Mouse (Mus musculus): ENCODE results near the gene Zdhhc18. TPM values are rescaled to one million over a fixed set of nuclear protein-coding genes. Genes with fewer than 3 reads are reported as not detected.

Gene Zdhhc18
- total RNA-seq, 4 experiments from 2014 or later: 17.9 to 39.5 (median 29.0) TPM

DNA sequence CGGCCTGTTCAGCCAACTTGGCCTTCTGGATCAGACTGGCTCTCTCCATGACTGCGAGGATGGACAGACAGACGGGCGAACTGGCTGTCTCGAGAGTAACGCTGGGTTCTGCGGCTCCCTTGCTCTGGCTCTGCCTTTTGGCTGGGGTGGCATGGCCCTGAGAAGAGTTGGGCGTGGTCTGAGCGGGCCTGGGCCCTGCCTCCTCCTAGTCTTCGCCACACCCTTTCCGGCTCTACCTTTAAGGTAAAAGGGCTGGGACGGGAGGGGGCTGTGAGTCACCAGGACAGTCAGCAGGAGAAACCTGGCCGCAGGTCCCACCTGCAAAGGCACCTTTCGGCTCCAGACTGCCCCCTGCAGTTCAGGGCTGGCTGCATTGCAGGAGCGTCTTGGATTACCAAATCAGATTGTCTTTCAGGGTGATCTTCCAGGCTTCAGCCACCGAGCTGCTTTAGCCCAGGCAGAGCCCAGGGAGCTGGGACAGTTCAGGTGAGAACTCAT, 48.2 kb downstream of the Zdhhc18 start, which contains the start of gene Sfn:
Gene Sfn (minus strand): TSS at position 448 of the 498 bp plus-strand sequence.
- DNase-seq: no peak

DNA sequence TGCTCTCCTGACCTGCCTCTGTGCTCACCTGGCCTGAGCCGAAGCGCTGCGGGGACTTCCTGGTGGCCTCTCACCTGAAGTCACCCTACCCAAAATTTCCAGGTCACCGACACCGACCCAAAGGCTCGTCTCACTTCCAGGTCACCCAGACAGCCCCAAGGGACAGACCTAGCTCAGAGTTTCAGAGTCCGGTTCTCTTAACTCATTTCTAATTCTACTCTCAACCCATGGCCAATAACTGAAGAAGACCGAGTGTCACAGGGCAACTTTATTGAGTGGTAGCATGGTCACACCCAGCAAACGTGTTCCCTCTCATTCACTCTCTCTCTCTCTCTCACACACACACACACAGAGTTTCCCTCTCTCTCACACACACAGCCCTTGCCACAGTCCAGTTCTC, 49.6 kb downstream of the Zdhhc18 start:
- no peak for DNase-seq

DNA sequence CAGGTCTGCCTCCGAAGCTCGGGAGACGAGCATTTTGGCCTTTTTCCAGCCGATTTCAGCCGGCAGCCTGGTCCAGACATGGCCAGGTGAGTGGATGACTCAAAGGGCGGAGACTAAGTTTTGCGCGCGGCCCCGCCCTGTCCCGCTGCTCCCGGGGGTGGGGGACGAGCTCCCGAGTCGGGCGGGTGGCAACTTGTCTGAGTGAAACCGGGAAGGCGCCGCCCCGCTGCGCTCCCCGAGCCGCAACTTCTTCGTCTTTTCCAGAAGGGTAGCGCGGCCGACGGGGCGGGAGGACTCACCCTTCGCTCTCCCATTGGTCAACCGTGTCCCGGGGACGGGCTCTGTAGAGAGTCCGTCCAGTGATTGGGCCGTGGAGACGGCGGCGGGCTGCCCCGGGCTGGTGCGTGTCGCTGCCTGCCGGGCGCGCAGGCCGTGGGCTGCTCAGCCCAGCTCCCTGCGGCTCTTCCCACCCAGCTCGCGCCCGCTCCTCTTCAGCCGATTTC, 50.3 kb downstream of the Zdhhc18 start:
- peak; percentile 91 for DNase-seq

DNA sequence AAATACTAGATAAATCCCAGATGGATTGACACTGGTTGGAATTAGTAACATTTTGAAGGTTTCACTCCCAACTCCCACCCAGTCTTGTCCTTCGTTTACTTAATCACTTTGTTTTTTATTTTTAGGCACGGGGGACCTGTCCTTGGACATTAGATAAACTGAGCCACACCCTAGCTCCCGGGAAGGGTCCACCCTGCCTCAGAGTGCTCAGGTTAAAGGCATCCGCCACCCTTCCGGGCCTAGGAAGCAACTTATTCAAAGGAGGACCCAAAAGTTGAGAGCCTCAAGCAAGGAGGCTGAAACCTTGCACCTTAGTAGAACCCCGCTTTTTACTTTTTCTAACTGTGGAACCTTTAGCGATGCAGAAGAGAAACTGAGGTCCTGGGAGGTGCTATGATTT, 50.8 kb downstream of the Zdhhc18 start:
- DNase-seq: no peak

DNA sequence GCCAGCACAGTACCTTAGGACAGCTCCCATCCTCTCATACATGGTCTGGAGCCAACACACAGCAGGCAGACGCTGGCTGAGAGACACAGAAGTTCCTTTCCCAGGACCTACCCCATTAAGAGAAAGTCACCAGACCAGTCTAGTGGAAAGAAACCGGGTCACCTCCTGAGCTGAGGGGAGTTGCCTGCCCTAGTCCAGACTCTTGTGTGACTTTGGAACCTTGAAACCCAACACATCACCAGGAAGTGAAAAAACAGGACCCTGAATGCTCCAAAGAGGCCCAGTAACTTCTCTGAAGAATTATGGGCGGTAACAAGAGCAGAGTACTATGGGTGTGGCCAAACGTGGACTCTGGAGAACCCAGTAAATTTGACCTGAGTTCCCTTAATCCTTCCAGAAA, 51.3 kb downstream of the Zdhhc18 start:
- no peak for DNase-seq

DNA sequence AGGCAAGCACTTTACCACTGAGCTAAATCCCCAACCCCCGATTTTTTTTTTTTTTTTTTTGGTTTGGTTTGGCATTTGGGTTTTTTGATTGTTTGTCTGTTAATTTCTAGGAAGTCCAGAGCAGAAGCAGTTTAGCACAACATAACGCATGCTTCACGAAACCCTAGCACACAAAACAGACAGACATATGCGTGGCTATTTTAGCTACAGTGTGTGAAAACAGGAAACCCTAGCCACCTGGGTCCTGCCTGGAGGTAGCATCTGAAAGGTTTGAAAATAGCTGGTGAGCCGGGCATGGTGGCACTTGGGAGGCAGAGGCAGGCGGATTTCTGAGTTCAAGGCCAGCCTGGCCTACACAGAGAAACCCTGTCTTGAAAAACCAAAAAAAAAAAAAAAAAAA, 53.9 kb downstream of the Zdhhc18 start:
- DNase-seq: no peak

DNA sequence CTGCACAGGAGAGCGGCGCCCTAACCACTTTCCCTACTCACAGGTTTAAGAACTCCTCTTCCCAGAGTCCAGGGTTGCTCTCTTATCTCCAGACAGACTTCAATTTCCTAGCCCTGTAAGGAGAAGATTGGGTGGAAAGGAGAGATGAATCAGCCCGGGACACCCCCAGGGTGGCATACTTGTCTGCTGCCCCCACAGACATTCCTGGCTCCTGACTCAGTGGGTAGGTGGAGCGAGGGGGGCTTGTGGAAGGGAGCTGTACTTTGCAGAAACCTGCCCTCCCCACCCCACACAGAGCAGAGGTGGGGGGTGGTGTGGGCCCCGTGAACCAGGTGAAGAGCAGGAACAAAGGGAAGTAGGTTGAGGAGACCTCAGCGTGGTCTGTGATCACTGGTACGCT, 54.4 kb downstream of the Zdhhc18 start:
- no peak for DNase-seq

DNA sequence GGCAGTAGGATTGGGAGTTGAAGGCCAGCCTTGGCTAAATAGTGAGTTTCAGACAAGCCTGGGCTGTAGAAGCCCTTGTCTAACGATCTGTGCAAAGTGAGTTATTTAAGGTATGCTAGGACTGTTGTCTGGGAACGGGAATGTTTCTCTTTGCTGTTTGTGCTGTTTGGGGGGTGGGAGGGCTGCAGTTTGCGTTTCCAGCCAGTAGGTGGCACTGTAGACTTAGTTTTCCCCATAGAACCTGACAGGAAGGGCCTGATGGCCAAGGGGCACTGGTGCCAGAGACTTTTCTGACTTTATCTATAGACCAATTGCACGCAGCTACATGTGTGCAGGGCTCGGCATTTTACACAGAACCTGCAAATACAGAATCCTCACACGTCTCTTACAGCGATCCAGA, 57.4 kb downstream of the Zdhhc18 start:
- DNase-seq: no peak

DNA sequence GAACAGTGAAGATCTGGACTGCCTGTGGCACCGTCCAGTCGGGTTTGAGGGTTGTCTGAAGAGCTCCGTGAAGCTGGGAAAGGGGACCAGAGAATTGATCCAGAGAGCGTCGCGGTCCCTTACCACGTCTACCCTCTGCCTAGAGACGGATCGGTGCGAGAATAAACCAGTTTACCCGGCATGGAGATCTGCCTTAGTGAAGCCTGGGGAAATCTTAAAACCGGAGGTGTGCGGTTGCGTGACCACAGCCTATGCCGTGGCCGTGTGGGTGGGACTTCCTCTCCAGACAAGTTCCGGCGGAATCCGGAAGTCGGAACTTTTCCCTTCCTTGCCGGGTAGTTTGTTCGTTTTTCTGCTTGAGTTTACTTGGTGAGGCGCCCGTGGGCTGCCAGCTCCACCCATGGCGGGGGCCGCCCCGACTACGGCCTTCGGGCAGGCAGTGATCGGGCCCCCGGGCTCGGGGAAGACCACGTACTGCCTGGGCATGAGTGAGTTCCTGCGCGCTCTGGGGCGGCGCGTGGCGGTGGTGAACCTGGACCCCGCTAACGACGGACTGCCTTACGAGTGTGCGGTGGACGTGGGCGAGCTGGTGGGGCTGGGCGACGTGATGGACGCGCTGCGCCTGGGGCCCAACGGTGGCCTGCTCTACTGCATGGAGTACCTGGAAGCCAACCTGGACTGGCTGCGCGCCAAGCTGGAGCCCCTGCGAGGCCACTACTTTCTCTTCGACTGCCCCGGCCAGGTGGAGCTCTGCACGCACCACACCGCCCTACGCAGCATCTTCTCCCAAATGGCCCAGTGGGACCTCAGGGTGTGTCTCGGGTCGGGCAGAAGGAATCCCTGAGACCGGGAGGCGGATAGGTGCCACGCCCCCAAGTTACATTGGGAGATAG, 65.6 kb downstream of the Zdhhc18 start, which contains the start of gene Gpn2:
Gene Gpn2 (plus strand): TSS at position 304 of the 893 bp plus-strand sequence.
- DNase-seq: peak; percentile 78

DNA sequence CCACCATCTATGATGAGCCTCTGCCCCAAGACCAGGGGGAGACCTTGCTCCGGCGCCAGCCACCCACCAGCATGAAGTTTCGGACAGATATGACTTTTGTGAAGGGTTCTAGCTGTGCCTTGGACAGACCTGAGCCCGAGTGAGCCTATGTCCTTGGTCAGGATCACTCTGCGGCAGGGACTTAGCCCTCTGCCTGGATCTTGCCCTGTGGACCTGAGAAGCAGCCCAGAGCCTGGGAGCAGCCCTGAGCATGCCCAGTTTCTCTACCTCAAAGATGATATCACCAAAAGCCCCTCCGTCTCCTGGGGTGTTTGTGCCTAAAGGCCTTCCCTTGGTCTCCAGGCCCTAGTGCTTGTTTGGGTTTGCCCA, 66.3 kb downstream of the Zdhhc18 start:
- no peak for DNase-seq

DNA sequence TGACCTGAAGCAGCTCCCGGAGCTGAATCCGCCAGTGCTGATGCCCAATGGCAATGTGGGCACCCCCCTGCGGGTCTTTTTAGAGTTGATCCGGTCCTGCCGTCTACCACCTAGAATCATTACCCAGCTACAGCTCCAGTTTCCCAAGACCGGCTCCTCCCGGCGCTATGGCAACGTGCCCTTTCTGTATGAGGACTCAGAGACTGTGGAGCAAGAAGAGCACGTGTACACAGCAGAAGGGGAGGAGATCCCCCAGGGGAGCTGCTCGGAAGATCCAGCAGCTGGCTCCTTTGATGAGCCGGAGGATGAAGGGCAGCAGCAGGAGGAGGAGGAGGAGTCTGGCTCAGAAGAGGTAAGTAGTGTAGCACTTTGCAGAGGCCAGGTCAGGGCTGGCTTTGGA, 72.0 kb downstream of the Zdhhc18 start:
- no peak for DNase-seq

DNA sequence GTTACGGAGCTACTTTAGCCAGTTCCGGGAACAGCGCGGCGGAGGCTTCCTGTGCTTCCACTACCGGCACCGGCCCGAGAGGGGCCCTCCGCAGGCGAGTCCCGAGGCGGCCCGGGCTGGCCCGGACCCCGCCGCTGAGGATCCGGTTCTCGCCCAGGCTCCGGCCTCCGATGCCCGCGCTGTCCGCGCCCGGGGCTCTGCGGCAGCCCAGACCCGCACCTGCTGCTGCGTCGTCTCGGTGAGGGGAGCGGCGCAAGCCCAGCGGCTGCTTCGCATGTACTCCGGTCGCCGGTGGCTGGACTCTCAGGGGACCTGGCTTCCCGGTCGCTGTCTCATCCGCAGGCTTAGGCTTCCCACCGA, 75.1 kb downstream of the Zdhhc18 start:
- no peak for DNase-seq

DNA sequence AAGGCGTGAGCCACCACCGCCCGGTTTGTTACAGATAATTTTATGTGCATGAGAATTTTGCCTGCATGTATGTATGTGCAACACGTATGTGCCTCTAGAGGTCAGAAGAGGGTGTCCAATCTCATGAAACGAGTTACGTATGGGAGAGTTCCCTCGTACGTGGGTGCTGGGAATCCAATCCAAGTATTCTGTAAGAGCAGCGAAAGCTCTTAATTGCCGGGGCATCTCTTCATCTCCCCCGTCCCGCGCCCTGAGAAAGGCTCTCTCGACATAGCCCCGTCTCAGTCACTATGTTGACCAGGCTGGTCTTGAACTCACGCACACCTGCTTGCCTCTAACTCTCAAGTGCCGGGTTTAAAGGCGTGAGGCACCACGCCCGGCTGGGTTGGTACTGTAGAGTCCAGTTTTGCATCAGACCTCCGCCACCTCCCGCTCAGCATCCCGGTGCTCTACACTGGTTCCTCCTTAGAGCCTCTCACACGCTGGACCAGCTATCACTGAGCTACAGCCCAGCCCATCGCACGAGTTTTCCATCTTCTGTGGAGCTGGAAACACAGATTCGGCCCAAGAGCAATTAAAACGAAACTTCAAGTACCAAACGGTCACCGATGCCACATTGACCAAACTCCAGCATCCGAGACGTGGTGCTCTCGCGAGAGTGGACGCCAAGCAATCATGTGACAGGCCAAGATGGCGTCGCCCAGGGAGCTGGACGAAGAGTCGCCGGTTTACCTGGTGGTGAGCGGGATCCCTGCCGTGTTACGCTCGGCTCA, 75.7 kb downstream of the Zdhhc18 start, which contains the start of gene Gpatch3:
Gene Gpatch3 (plus strand): TSS at position 676 of the 773 bp plus-strand sequence.
- DNase-seq: peak; percentile 88

DNA sequence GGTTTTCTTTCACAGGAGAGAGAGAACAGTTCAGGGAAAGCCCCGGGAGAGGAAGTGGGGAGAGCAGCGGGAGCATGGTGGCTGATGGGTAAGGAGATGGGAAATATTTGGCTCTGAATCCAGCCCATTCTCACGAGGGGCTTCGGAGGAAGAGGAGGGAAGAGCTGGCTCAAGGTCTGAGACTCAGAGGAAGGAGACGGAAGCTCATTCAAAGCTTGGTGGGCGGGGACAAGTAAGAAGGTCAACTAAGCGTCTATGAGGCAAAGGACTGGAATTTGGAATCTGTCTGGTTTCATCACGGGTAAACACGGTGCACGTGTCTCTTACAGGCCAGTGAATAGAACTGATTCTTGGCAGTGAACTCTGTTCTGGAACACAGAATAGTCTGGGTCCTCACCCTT, 79.9 kb downstream of the Zdhhc18 start:
- peak; percentile 75 for DNase-seq

DNA sequence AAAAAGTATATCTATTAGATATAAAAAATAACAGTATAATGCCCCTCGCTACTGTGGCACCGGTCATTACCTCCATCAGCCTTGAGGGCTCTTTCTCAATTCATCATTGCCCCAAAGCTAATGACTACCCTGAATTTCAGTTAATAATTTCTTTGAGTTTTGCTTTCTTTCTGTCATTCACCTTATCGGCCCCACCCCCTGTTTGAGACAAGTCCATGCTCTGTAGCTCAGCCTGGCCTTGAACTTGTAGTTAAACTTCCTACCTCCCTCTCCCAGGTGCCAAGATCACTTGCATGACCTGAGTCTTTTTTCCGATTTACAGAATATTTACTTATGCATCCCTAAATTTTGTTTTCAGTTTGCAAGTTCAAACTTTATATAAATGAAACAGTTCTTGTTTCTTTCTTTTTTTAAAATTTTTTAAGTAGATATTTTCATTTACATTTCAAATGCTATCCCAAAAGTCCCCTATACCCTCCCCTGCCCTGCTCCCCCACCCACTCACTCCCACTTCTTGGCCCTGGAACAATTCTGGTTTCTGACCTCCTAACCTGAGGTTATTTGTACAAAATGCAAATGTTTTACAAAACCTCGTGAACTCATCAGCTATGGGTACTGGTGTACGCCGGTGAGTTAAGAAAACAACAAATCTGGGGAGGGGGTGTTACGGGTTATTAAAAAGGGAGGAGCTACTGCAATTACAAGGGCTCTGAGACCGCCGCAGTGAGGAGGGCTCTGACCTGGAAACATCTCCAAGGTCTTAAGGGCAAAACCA, 80.5 kb downstream of the Zdhhc18 start:
- DNase-seq: no peak

DNA sequence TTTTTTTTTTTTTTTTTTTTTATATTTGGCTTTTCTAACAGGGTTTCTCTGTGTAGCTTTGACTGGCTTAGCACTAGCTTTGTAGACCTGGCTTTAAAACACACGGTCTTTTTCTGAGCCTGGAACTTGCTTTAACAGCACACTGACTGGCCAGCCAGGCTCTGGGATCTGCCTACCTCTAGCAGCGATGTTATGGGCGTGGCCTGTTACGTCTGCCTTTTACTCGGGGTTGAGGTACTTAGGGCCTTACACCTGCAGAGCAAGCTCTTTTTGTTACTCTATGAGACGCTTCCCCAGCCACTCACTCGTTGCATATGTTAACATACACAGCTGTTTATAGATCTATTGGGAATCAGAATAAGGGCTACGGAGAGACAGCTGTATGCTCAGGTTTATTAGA, 82.7 kb downstream of the Zdhhc18 start:
- no peak for DNase-seq

DNA sequence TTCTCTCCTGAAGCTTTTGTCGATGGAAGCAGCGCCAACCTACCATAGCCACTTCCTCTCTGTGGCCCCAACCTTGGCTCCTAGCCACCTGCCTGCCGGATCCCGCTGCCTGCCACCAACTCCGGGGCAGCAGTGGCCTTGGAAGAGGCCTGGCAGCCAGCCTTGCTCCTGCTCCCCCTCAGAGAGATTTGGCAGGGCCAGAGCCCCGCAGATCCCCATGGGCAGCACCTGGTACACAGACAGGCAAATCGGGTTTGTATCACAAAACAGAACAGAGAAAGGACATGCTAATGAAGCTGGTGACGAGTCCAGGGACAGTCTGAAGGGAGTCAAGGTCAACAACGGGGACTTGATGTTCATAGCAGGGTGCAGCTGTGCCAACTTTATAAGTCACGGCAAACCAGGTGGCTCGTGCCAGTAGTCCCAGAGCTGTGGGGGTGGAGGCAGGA, 86.8 kb downstream of the Zdhhc18 start:
- DNase-seq: peak; percentile 86

DNA sequence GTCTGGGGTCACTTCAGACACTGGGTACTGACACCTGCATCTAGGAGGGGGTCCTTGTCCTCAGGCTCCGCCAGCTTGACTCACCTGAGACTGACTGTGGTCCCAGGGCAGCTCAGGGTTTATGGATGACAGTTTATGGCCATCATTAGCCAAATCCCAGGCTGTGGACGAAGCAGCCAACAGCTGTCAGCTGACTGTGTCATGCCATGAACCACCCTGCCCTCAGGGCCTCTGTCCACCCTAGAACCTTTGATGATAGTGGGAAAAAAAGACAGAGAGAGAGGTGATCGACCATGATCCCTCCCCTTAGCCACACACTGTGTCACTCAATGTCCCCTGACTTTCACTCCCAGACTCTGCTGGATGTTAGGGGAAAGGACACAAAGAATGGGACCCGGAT, 88.3 kb downstream of the Zdhhc18 start:
- no peak for DNase-seq

DNA sequence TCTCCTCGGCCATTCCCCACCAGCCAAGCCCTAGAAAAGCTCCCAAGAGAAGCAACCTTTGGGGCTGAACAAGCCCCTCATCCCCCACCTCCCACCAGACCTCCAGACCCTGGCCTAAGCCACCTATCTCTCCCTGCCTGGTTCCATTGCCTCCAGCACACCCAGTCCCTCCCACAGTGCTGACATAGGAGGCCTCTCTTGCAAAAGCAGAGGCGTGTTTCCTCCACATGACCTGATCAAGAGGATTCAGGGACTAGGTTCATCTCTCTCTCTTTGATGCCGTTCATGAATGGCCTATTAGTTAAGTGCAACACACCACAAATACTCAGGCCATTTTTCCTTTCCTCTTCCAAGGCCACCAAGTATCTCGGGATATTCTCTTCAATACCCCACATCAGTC, 90.1 kb downstream of the Zdhhc18 start:
- no peak for DNase-seq

DNA sequence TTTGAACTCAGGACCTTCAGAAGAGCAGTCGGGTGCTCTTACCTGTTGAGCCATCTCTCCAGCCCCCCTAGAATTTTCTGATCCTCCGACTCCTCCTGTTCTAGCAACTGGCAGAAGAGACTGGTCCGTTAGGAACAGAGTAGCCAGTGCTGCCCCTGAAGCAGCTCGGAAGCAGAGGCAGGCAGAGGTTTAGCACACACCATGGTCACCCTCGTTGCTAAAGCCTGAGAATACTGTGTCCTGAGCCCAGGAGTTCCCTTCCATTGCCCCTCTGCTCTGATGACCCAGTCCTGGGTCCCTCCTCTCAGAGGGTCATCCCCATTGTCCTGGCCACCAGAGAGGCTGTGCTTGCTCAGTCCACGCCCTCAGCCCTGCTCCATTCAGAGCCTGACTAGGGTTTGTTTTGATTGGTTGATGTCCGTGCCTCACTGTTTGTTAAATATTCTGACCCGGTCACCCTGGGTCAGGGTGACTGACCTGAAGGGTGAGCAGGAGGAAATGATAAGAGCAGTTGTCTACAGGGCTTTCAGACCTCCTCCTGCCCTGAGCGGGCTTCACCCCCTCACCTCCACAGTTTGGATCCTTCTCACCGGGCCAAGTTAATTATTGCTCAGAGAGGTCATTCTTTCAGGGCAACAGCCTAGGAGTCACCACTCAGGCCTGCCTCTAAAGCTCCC, 92.8 kb downstream of the Zdhhc18 start:
- no peak for DNase-seq
